Mouse (Mus musculus): ENCODE results near the gene Gm28230.
A peak's percentile ranks its signal among the peaks of the same experiment; 100 is the strongest.

Gm28230 gene

GRCm38 (mm10) chr2:74726551-74726950, at the start of gene Gm28230:
Gm28230 (plus strand) TSS chr2:74726728.
- no peak for DNase-seq (ENCODE audit: low read depth, low spot score)

DNA sequence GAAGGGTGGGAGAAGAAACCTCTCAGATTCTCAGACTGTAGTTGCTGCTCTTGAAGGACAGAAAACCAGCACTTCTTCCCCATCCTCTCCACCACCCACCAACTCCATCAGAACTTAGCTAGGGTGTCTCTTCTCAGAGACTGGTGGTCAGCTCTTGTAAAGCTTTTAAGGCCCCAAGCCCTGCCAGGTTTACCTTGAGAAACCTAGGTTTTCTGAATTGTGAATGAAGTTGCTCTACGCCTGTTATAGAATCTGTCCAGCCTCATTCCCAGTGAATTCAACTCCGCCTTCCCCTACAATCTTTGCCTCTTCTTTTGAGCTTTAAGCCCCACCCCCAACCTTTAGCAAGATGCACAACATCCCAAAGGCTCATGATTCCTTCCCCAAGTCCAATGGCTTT, 49.4 kb upstream of the Gm28230 start:
- no peak for DNase-seq (ENCODE audit: low read depth, low spot score)

GRCm38 (mm10) chr2:74678891-74679595, 47.5 kb upstream of the Gm28230 start, which contains the start of gene Hoxd11:
Hoxd11 (plus strand) TSS chr2:74679557.
- DNase-seq (ENCODE audit: low read depth, low spot score): no peak

- no peak for DNase-seq (ENCODE audit: low read depth, low spot score)
Observed at GRCm38 (mm10) chr2:74679596-74679971, 46.9 kb upstream of the Gm28230 start.

DNA sequence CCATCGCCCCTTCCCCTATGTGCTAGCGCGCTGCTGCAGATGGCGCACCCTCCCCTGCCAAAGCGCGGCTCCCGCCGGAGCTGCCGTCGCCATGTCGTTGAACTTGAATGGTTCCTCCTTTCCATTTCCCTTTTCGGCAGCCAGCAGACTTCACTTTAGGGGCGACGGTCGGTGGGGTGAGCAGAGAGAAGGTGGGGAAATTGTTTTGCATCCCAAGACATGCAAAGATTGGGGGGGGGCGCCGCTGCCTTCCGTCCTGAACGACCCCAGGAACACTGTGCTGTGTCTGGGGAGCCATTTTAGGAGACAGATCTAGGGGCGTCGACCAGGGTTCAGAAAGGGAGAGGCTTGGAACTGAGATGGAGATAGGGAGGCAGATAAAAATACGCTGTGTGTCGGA, 46.5 kb upstream of the Gm28230 start:
- no peak for DNase-seq (ENCODE audit: low read depth, low spot score)

GRCm38 (mm10) chr2:74680561-74681398, 45.7 kb upstream of the Gm28230 start:
- no peak for DNase-seq (ENCODE audit: low read depth, low spot score)

- DNase-seq (ENCODE audit: low read depth, low spot score): no peak
Observed at GRCm38 (mm10) chr2:74681594-74682531, 44.7 kb upstream of the Gm28230 start.

- DNase-seq (ENCODE audit: low read depth, low spot score): no peak
Observed at GRCm38 (mm10) chr2:74682796-74683195, 43.7 kb upstream of the Gm28230 start.

DNA sequence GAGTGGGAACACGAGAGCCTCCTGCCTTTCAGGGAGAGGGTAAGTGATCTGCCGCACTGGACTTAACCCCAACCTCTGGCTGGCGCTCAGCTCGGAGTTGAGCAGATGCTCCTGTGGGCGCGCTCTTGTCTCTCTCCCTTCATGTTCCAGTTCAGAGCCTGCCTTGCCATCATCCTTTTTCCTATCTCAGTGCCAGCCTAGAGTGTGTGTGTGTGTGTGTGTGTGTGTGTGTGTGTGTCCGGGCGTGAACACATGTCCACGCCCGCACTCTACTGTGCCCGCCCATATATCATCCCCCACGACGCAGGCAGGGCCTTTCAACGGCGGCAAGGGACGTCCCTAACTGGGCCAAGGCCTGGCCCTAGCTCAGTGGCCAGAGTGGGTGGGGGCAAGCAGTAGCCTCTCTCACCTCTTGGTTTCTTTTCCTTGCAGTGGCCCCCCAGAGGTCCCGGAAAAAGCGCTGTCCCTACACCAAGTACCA, 43.0 kb upstream of the Gm28230 start:
- no peak for DNase-seq (ENCODE audit: low read depth, low spot score)

GRCm38 (mm10) chr2:74684106-74684505, 42.4 kb upstream of the Gm28230 start:
- no peak for DNase-seq (ENCODE audit: low read depth, low spot score)

DNA sequence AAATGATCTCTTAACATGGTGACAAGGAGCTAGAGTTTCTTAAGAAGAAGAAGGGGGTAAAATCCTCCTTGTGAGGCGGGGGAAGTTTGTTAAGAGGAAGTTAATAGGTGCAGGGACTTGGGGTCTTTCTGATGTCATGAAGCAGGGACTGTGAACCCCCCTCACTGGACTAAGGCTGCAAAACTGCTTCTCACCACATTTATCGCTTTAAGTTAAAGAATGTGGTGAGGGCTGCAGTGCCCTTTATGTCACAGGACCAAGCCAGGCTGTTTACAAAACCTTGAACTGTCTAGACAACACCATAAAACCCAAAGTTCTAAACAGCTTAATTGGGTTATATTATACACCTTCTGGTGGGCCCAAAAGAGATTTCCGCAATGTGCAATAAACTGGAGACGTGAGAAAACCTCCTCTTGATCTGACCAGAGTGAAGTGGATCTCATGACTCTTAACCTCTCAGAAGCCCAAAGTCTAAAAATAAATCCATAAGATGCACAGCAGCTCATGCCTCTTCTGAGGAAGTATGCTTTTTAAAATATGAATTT, 41.4 kb upstream of the Gm28230 start:
- DNase-seq (ENCODE audit: low read depth, low spot score): no peak

GRCm38 (mm10) chr2:74686301-74686987, 40.1 kb upstream of the Gm28230 start:
- peak; percentile 88 for DNase-seq (ENCODE audit: low read depth, low spot score)

- no peak for DNase-seq (ENCODE audit: low read depth, low spot score)
Observed at GRCm38 (mm10) chr2:74686988-74687697, 39.4 kb upstream of the Gm28230 start.

DNA sequence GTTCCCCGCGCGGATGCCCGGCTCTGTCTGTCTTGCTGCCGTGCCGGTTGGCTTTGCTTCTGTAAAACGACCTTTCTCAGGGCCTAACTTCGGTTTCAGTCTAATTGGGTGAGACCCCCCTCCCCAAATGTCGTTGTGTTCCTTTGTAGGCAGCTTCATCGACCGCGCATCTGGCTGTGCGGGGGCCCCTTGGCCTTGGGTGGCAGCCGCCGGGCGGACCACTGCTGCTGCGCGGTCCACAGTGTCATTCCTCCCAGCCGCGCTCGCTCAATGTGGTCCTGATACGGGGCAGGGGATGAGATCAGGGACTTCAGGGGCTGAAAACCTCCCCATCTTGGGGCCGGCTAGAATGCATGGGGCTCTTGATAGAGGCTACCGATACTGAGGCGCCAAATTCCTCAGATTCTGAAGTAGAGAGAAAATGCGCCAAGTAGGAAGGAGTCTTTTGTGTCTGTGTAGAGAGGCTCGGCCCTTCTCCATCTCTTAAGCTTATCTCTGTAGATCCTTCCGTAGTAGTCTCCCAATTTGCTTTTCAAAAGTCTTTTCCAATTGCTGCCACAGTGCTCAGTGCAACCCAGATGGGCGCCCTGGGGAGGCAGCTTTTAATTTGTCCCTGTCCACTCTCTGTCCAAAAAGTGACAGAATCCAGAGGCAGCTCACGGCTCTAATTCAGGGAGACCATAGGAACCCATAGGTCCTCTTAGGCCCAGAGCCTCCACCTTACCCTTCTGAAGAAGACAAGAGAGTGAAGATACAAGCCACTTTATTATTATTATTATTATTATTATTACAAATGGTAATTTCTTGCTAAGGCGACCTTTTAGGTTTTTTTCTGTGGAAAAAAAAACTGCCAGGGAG, 38.6 kb upstream of the Gm28230 start:
- DNase-seq (ENCODE audit: low read depth, low spot score): no peak

GRCm38 (mm10) chr2:74688795-74689573, 37.5 kb upstream of the Gm28230 start:
- DNase-seq (ENCODE audit: low read depth, low spot score): no peak

DNA sequence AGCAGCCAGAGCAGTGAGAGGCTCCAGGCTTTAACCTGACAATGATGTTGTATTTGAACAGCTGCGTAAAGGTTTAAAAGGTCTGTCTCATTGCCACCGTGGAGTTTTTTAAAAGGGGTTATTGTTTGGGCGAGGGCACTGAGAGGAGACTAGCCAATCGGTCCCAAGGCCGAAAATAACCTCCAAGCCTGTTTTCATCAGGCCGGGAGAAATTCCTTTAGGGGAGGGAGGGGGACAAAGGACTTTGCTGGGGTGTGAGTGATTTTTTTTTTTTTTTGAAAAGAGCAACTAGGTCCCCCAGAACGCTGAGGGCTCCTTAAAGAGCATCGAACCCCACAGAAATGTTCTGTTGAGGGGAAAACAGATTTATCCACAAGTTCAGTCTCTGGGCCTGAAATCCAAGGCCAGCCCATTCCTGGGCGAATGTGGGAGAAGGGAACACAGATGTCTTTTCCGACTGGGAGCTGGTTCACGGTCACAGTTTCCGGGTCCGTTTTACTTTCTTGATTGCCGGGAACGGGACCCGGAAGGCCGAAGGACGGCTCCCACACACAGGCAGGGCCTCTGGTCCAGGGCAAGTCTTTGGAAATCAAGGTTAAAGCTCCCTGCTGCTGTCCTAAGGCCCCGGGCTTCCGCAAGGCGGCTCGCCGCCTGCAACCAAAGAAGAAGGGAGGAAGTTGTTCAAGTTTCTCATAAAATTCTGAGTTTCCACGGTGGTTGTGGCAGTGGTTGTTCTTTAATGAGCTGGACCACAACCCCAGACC, 36.8 kb upstream of the Gm28230 start:
- no peak for DNase-seq (ENCODE audit: low read depth, low spot score)

DNA sequence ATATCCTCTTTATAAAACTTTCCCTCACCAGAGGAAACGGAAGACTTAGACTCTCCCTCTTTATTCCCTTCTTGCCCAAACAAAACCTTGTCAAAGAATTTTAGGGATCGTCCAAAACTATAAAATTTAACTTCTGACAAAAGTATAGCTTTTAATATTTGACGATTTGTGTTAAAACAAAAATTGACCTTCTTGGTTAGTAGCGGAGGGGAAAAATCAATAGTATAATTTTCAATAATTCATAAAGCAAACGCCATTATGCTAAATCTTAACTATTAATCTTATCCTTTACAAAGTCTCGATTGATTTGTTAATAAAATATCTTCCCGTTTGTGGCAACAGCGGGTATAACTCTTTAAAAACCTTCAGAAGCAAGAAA, 36.2 kb upstream of the Gm28230 start:
- no peak for DNase-seq (ENCODE audit: low read depth, low spot score)
